Mouse (Mus musculus) myocyte (in vitro differentiated cells): ENCODE results near the gene Prpf31.

Experiments
- CEBPB ChIP-seq: IDR thresholded peaks from 2 replicates; pipeline ENCODE4 v1.6.1; 2011; ENCODE audit warnings: mild to moderate bottlenecking, moderate library complexity; ENCODE audit not compliant: poor library complexity, insufficient read depth, severe bottlenecking
- E2F4 ChIP-seq: IDR thresholded peaks from one replicate; pipeline ENCODE4 v1.6.1; 2011; ENCODE audit warnings: mild to moderate bottlenecking, control low read depth, moderate library complexity; ENCODE audit not compliant: insufficient read depth
- MAX ChIP-seq: IDR thresholded peaks from one replicate; pipeline ENCODE4 v1.6.1; 2011; ENCODE audit warnings: low read depth, mild to moderate bottlenecking, control low read depth
- MYOD1 ChIP-seq, 3 experiments: IDR thresholded peaks; one replicate each; pipeline ENCODE4 v1.6.1; 2011; ENCODE audit warnings: control low read depth in 2 of 3, low read depth in 2 of 3, mild to moderate bottlenecking in 2 of 3, moderate library complexity in 1 of 3; ENCODE audit not compliant: insufficient read length in 2 of 3, control insufficient read depth in 1 of 3
- MYOG ChIP-seq, 3 experiments: IDR thresholded peaks; one replicate each; pipeline ENCODE4 v1.6.1; 2011; ENCODE audit warnings: control low read depth in 2 of 3, low read depth in 2 of 3, mild to moderate bottlenecking in 2 of 3; ENCODE audit not compliant: insufficient read length in 2 of 3, control insufficient read depth in 1 of 3, insufficient read depth in 1 of 3
- POLR2A ChIP-seq: IDR thresholded peaks from one replicate; pipeline ENCODE4 v1.6.1; 2011; ENCODE audit warnings: low read depth, mild to moderate bottlenecking, control low read depth, moderate library complexity; ENCODE audit not compliant: insufficient read length
- POLR2AphosphoS2 ChIP-seq: IDR thresholded peaks from one replicate; pipeline ENCODE4 v1.6.1; 2011; ENCODE audit warnings: low read depth, control low read depth; ENCODE audit not compliant: insufficient read length
- REST ChIP-seq: IDR thresholded peaks from one replicate; pipeline ENCODE4 v1.6.1; 2011; ENCODE audit warnings: mild to moderate bottlenecking, control low read depth, moderate library complexity; ENCODE audit not compliant: insufficient read depth, insufficient read length
- SRF ChIP-seq: IDR thresholded peaks from one replicate; pipeline ENCODE4 v1.6.1; 2011; ENCODE audit warnings: low read depth; ENCODE audit not compliant: control insufficient read depth, insufficient read length
- TCF12 ChIP-seq: IDR thresholded peaks from one replicate; pipeline ENCODE4 v1.6.1; 2011; ENCODE audit warnings: mild to moderate bottlenecking, control low read depth; ENCODE audit not compliant: poor library complexity, insufficient read depth, severe bottlenecking
- TCF3 ChIP-seq: IDR thresholded peaks from one replicate; pipeline ENCODE4 v1.6.1; 2011; ENCODE audit warnings: low read depth, control low read depth; ENCODE audit not compliant: insufficient read length
- USF1 ChIP-seq: IDR thresholded peaks from one replicate; pipeline ENCODE4 v1.6.1; 2011; ENCODE audit warnings: low read depth, mild to moderate bottlenecking, control low read depth, moderate library complexity

DNA sequence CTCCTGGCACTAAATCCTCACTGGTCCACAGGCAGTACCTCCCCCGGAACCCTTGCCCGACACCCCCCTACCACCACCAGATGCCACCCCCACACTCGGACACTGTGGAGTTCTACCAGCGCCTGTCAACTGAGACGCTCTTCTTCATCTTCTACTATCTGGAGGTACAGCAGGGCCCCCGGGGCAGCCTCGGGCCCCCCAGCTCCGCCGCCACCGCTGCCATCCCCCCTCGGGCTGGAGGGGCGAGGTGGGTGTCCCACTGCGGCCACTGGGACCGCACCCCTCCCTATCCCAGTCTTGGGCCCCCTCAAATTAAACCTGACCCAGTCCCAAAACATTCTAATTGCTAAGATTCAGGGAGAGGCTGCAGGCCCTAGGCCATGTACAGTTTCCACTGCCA is 28.8 kb downstream of the Prpf31 start:
- TF ChIP-seq POLR2A (no peak), MYOD1 (IDR thresholded peaks at IDR 0.05; ENCODE audit: control insufficient read depth in 1 of 3, insufficient read length in 2 of 3, low read depth in 2 of 3) (no peak), MAX (no peak), POLR2AphosphoS2 (no peak), TCF3 (no peak), TCF12 (no peak), E2F4 (no peak), USF1 (no peak), MYOG (IDR thresholded peaks at IDR 0.05; ENCODE audit: control insufficient read depth in 1 of 3, insufficient read depth in 1 of 3, insufficient read length in 2 of 3, low read depth in 2 of 3) (no peak), SRF (no peak), REST (no peak), CEBPB (no peak)
